Mouse (Mus musculus) E14TG2a.4 (cell line): ENCODE measurements around the gene Adamts16.

Experiments
- CTCF ChIP-seq: conservative IDR thresholded peaks from 2 replicates; pipeline ENCODE4 v1.5.1; 2014; ENCODE audit warnings: low read length
- NANOG ChIP-seq: IDR thresholded peaks from 2 replicates; pipeline ENCODE4 v1.6.1; 2014; ENCODE audit warnings: borderline replicate concordance, low read length, mixed read lengths
- POU5F1 ChIP-seq: IDR thresholded peaks from 2 replicates; pipeline ENCODE4 v1.6.1; 2014; ENCODE audit warnings: low read length, borderline replicate concordance

DNA sequence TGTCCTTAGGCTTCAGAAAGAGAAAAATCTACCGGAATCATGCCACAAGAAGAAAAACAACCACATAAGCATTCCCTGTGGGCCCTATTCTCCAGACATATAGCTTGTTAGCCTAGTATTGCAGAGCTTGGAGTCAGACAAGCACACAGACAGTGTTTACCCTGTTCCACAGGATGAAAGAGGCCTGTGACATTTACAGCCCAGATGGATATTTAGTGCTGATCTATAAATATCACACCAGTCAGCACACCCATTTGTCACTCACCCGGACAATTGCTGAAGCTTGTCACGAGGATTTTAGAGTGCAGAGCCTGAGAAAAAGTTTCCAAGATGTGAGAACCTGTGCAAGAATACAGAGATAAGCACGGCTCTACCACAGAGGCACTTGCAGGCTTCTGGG lies 138.7 kb downstream of the Adamts16 start:
- TF ChIP-seq NANOG (no peak), CTCF (no peak), POU5F1 (no peak)
